Mouse (Mus musculus) heart, embryonic 12.5 days (tissue): ENCODE results near the gene Tmem51. TPM values are rescaled to one million over a fixed set of nuclear protein-coding genes. Genes with fewer than 3 reads are reported as not detected.
"Not testable (repeated sequence)": the region's sequence is repeated elsewhere in the genome, so short reads cannot be mapped to it uniquely, and the experiment has no call there.

ENCODE experiments used
- ATAC-seq: fragments of 200-750 bp; cut with Nextera tagmentation; 2 replicates; pipeline ENCODE4 v1.8.0; 2017; ENCODE audit warnings: moderate TSS enrichment, moderate library complexity; ENCODE audit not compliant: insufficient number of reproducible peaks, low FRiP score
- H3K27ac ChIP-seq: fragments of 300-500 bp; sonication (generic); 2 replicates; pipeline ENCODE4 v1.5.1; 2016; ENCODE audit warnings: mild to moderate bottlenecking, moderate library complexity; ENCODE audit not compliant: poor library complexity, severe bottlenecking
- H3K27me3 ChIP-seq: fragments of 300-500 bp; sonication (generic); replicated peaks from 2 replicates; pipeline ENCODE4 v1.6.1; 2016; ENCODE audit warnings: mild to moderate bottlenecking, moderate library complexity
- H3K36me3 ChIP-seq: fragments of 300-500 bp; sonication (generic); 2 replicates; pipeline ENCODE4 v1.6.1; 2016; ENCODE audit warnings: mild to moderate bottlenecking, moderate library complexity
- H3K4me1 ChIP-seq: fragments of 300-500 bp; sonication (generic); replicated peaks from 2 replicates; pipeline ENCODE4 v1.6.1; 2016; ENCODE audit warnings: mild to moderate bottlenecking
- H3K4me2 ChIP-seq: fragments of 300-500 bp; sonication (generic); 2 replicates; pipeline ENCODE4 v1.6.1; 2016; ENCODE audit warnings: mild to moderate bottlenecking, moderate library complexity
- H3K4me3 ChIP-seq: fragments of 300-500 bp; sonication (generic); 2 replicates; pipeline ENCODE4 v1.5.1; 2016; ENCODE audit warnings: mild to moderate bottlenecking
- H3K9ac ChIP-seq: fragments of 300-500 bp; sonication (generic); 2 replicates; pipeline ENCODE4 v1.6.1; 2016; ENCODE audit warnings: mild to moderate bottlenecking, moderate library complexity
- H3K9me3 ChIP-seq: fragments of 300-500 bp; sonication (generic); replicated peaks from 2 replicates; pipeline ENCODE4 v1.6.1; 2016; ENCODE audit warnings: mild to moderate bottlenecking, moderate library complexity
- WGBS: fragments of 180-500 bp; shearing (Covaris S2); methylation state at CpG from one replicate; pipeline ENCODE4 v1.1.7; 2016; 5-methylcytosine and 5-hydroxymethylcytosine counted together
- polyA plus RNA-seq: library from polyadenylated mRNA; unstranded; fragments of >200 nt; fragmentation: Nextera tagmentation; extraction: Ambion mirVana; gene quantifications from 2 replicates; pipeline ENCODE4 v1.2.1, GENCODE M21; 2016

Tmem51 gene
- polyA plus RNA-seq, 1 experiment from 2014 or later, result 28.3 TPM

DNA sequence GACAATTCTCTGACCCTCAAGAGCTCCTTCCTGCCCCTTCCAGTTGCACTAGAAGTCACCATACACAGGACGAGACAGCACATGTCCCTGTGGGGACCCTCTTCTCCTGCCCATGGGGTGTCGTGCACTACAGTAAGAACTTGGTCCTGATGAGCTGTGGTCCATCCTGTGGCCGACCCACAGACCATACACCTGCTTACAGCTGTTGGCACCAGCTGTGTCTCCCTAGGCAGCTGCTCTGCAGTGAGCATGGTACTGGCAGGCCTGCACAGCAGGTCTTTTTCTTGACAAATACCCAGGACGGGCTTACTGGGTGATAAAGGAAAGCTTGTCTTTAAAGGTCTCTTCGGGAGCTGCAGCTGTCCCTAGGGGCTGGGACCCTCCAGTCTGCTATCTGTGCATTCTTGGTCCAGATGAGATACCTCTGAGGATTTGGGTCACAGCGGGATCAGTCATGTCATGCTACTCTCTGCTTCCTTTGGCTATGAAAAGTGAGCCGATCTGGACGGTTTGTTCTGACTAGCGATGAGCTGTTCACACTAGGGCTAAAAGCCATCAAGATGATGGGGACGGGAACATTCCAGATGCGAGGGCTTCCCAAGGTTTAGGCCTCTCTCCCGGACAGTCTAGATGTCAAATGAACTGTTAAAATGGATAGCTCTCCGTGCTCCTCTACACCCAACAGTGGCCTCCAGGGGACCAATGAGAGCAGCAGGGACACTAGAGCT is 24.8 kb downstream of the Tmem51 start:
- Histone ChIP-seq H3K4me3 (no peak overlapping the region), H3K4me1 (peaks cover 65% of the 10 kb centered on the region), H3K9me3 (no peaks in the 10 kb centered on the region), H3K27me3 (no peaks in the 10 kb centered on the region), H3K4me2 (no peak overlapping the region), H3K9ac (no peak overlapping the region), H3K27ac (no peak overlapping the region; the same call in 1 of the 2 replicates), H3K36me3 (no peaks in the 10 kb centered on the region; the same call in 1 of the 2 replicates)
- WGBS, result 61% methylated on average over 13 of the region's 13 CpGs
- ATAC-seq, result no peak

- peak overlapping the region; percentile 84 for H3K27ac ChIP-seq
- H3K27me3 ChIP-seq, result no peaks in the 10 kb centered on the region
- H3K4me3 ChIP-seq, result no peak overlapping the region
- no peak overlapping the region for H3K9ac ChIP-seq
- no peaks in the 10 kb centered on the region for H3K9me3 ChIP-seq
- 0 out of 2 replicates have a peak overlapping the region, but pooled peaks have one; percentile 21 for H3K4me2 ChIP-seq
- WGBS, result 56% methylated on average over 22 of the region's 22 CpGs
- H3K4me1 ChIP-seq, result peaks cover 80% of the 10 kb centered on the region
- H3K36me3 ChIP-seq, result no peaks in the 10 kb centered on the region; the same call in 1 of the 2 replicates
- ATAC-seq, result peak; percentile 54
Measured at GRCm38 (mm10) chr4:142057529-142058216, 26.4 kb downstream of the Tmem51 start.

DNA sequence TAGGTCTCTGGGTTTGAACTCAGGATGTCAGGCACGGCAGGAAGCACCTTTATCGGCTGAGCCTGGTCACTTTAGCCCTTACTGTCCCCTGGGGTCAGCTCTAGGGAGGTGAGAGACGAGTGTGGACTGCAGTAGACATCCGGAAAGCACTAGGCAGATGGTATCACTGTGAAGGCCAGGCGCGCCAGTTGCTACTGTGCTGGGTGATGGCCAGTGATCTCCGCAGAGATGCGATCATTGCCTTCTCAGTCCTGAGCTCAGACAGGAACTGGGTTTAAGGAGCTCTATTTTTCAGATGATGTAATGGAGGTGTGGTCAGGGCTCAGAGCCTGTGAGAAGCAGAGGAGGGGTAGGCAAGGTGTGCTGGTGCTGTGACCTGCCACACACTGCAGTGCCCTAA is 28.5 kb downstream of the Tmem51 start:
- Histone ChIP-seq H3K27me3 (no peaks in the 10 kb centered on the region), H3K27ac (no peak overlapping the region), H3K4me1 (peaks cover 77% of the 10 kb centered on the region), H3K9me3 (no peaks in the 10 kb centered on the region), H3K36me3 (no peaks in the 10 kb centered on the region; the same call in 1 of the 2 replicates), H3K9ac (no peak overlapping the region), H3K4me3 (no peak overlapping the region), H3K4me2 (no peak overlapping the region)
- WGBS, result 60% methylated on average over 8 of the region's 8 CpGs
- no peak for ATAC-seq

GRCm38 (mm10) chr4:142054580-142054979 is 29.5 kb downstream of the Tmem51 start:
- Histone ChIP-seq H3K4me1 (peaks cover 67% of the 10 kb centered on the region), H3K9ac (no peak overlapping the region), H3K36me3 (no peaks in the 10 kb centered on the region; the same call in 1 of the 2 replicates), H3K27me3 (no peaks in the 10 kb centered on the region), H3K27ac (peak overlapping the region; percentile 67; the same call in 1 of the 2 replicates), H3K4me3 (no peak overlapping the region), H3K4me2 (no peak overlapping the region), H3K9me3 (no peaks in the 10 kb centered on the region)
- no peak for ATAC-seq
- WGBS, result 83% methylated on average over 11 of the region's 11 CpGs

DNA sequence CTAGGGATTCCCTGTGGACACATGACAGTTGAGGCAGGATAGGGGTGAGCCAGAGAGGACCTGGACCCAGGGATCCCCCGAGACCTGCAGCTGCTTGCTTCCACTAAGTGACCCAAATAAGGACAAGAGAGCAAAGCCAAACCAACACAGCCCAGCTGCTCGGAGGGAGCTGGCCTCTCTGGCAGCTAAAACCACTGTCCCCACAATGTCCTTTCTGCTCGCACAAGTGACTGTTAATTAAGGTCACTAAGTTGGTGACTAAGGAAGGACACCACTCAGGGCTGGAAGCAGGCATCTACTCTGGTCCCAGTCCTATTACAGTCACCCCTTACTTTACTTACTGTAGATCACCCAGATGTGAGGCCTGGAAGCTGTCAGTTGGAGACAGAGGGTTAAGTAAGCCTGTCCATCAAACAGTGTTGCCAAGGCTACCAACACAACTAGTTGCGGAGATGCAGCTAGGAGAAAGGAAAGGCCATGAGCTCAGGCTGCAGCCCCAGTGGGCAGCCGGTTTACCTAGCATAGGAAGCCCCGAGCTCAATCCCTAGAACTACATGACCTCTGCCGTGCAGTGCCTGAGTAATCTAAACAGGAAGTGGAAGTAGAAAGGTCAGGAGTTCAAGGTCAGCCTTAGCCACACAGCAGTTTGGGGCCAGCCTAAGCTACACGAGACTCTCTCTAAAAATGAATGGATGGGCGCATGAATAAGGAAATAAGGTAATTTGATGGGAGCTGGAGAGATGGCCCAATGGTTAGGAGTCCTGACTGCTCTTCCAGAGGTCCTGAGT is 30.2 kb downstream of the Tmem51 start:
- ATAC-seq, result no peak
- Histone ChIP-seq H3K9me3 (no peaks in the 10 kb centered on the region), H3K27me3 (no peaks in the 10 kb centered on the region), H3K4me1 (peaks cover 61% of the 10 kb centered on the region), H3K27ac (peak overlapping the region; percentile 67), H3K9ac (no peak overlapping the region), H3K36me3 (no peaks in the 10 kb centered on the region; the same call in 1 of the 2 replicates), H3K4me3 (no peak overlapping the region), H3K4me2 (no peak overlapping the region)
- 38% methylated on average over 9 of the region's 9 CpGs for WGBS

GRCm38 (mm10) chr4:142053261-142053660 is 30.8 kb downstream of the Tmem51 start:
- H3K27ac ChIP-seq, result peak overlapping the region; percentile 67
- peaks cover 63% of the 10 kb centered on the region for H3K4me1 ChIP-seq
- H3K4me2 ChIP-seq, result no peak overlapping the region
- no peaks in the 10 kb centered on the region for H3K27me3 ChIP-seq
- no peak overlapping the region for H3K4me3 ChIP-seq
- H3K9me3 ChIP-seq, result no peaks in the 10 kb centered on the region
- H3K9ac ChIP-seq, result no peak overlapping the region
- H3K36me3 ChIP-seq, result no peaks in the 10 kb centered on the region; the same call in 1 of the 2 replicates
- 49% methylated on average over 4 of the region's 4 CpGs for WGBS
- ATAC-seq, result peak; percentile 33; the same call in 1 of the 2 replicates

- no peak overlapping the region for H3K9ac ChIP-seq
- peak; percentile 46; the same call in 1 of the 2 replicates for ATAC-seq
- H3K36me3 ChIP-seq, result no peaks in the 10 kb centered on the region; the same call in 1 of the 2 replicates
- H3K4me2 ChIP-seq, result peak overlapping the region; percentile 29
- no peaks in the 10 kb centered on the region for H3K9me3 ChIP-seq
- WGBS, result 35% methylated on average over 22 of the region's 22 CpGs
- no peaks in the 10 kb centered on the region for H3K27me3 ChIP-seq
- H3K27ac ChIP-seq, result peak overlapping the region; percentile 58
- peaks cover 61% of the 10 kb centered on the region for H3K4me1 ChIP-seq
- no peak overlapping the region for H3K4me3 ChIP-seq
Measured at GRCm38 (mm10) chr4:142052391-142053132, 31.5 kb downstream of the Tmem51 start.

GRCm38 (mm10) chr4:142051883-142052282 is 32.2 kb downstream of the Tmem51 start:
- Histone ChIP-seq H3K4me1 (peaks cover 55% of the 10 kb centered on the region), H3K4me2 (peak overlapping the region; percentile 29; the same call in 1 of the 2 replicates)
- H3K9me3 ChIP-seq, H3K36me3 ChIP-seq, H3K9ac ChIP-seq, H3K4me3 ChIP-seq, H3K27ac ChIP-seq, H3K27me3 ChIP-seq, ATAC-seq: not testable (repeated sequence)
- WGBS, result 84% methylated on average over 6 of the region's 6 CpGs

- no peak overlapping the region for H3K9ac ChIP-seq
- WGBS, result 91% methylated on average over 5 of the region's 5 CpGs
- no peaks in the 10 kb centered on the region for H3K27me3 ChIP-seq
- H3K4me1 ChIP-seq, result peaks cover 55% of the 10 kb centered on the region
- ATAC-seq, result no peak
- H3K4me2 ChIP-seq, result no peak overlapping the region
- H3K36me3 ChIP-seq, result no peaks in the 10 kb centered on the region
- no peak overlapping the region for H3K27ac ChIP-seq
- no peaks in the 10 kb centered on the region for H3K9me3 ChIP-seq
- no peak overlapping the region for H3K4me3 ChIP-seq
Measured at GRCm38 (mm10) chr4:142049963-142050362, 34.1 kb downstream of the Tmem51 start.

DNA sequence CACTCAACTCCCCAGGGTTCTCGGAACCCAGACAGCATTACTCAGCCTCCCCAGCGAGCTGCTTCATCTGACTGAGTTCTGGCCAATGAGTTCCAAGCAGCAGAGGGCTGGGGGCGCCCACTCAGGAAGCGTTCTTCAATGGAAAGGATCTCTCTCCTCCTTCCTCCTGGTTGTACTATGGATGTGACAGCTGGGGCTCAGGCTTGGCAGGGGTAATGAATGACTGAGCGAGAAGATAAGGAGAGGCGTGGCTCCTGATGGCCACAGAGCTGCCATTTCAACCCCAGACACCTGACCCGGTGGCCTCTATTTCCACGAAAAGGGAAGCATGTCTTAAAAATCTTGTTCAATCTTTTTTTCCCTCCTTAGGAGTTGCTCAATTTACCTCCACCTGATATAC is 35.7 kb downstream of the Tmem51 start:
- Histone ChIP-seq H3K9me3 (no peaks in the 10 kb centered on the region), H3K27ac (no peak overlapping the region), H3K4me1 (peaks cover 54% of the 10 kb centered on the region), H3K36me3 (no peaks in the 10 kb centered on the region), H3K4me2 (peak overlapping the region; percentile 6; the same call in 1 of the 2 replicates), H3K27me3 (no peaks in the 10 kb centered on the region), H3K9ac (0 out of 2 replicates have a peak overlapping the region, but pooled peaks have one; percentile 16), H3K4me3 (no peak overlapping the region)
- ATAC-seq, result no peak
- 36% methylated on average over 8 of the region's 8 CpGs for WGBS
